Comparison of ENCODE assay signal across 9 mouse cellular contexts in genomic region chr2:153065747-153066508, GRCm38 (mm10). TPM values are rescaled to one million over a fixed set of nuclear protein-coding genes. Genes with fewer than 3 reads are reported as not detected.
DNase-seq lines count a peak whose midpoint lies in the region; ATAC-seq and TF ChIP-seq lines count a peak whose summit lies in the region.
"Had no signal": no experiment of that assay in that cellular context is flagged by ENCODE, and none has a peak within 500 bp of the region (broad histone marks: within the 10 kb centered on the region; RNA-seq: fewer than 3 reads in every experiment).

TSS of gene Ccm2l (plus strand) at chr2:153065955.

- peaks cover 1% of the 10 kb centered on the region; the same call in 1 of the 2 replicates for H3K4me1 ChIP-seq in cortical plate, adult 2 months (ENCODE audit: control insufficient read depth, insufficient read depth, low read length)
- no peaks in the 10 kb centered on the region for H3K4me1 ChIP-seq in hindbrain, postnatal 0 days (ENCODE audit: insufficient read depth, low read length)

- no peak for ATAC-seq in hindbrain, postnatal 0 days
- ATAC-seq in cerebellum, adult (ENCODE audit: insufficient number of reproducible peaks, low FRiP score, low TSS enrichment), result no peak
- ATAC-seq in erythroid progenitor cell, adult 5-6 weeks (replicated peaks; ENCODE audit: low FRiP score, poor library complexity, severe bottlenecking), result no peak

- peak; percentile 60 for DNase-seq in adrenal gland, adult 2 months
- no peak for DNase-seq in hindbrain, postnatal 0 days (ENCODE audit: low spot score)
- peak; percentile 73 to 84 for DNase-seq in lung, adult 18-20 months
- no peak for DNase-seq in embryo, embryonic 11 days
- no peak for DNase-seq in layer of hippocampus, postnatal 36 days

- peak within 1 kb of the TSS; percentile 78 for H3K27ac ChIP-seq in cortical plate, adult 2 months (ENCODE audit: insufficient read depth, low read length)
- H3K27ac ChIP-seq in hindbrain, postnatal 0 days, result no peak within 1 kb of the TSS
- H3K27ac ChIP-seq: hindbrain, embryonic 15.5 days had no signal

- H3K9ac ChIP-seq in hindbrain, postnatal 0 days (replicated peaks; ENCODE audit: low read length), result no peak within 1 kb of the TSS
- H3K9ac ChIP-seq: hindbrain, embryonic 15.5 days had no signal

- H3K27me3 ChIP-seq in hindbrain, postnatal 0 days (ENCODE audit: insufficient read depth, low read length), result peaks cover 10% of the 10 kb centered on the region

- no peaks in the 10 kb centered on the region for H3K36me3 ChIP-seq in hindbrain, postnatal 0 days (ENCODE audit: insufficient read depth, low read length)
- H3K36me3 ChIP-seq: hindbrain, embryonic 15.5 days had no signal

- TF ChIP-seq CTCF in cortical plate, adult 2 months (IDR thresholded peaks at IDR 0.05; ENCODE audit: extremely low read depth, insufficient read depth, low read length), result no peak
- no peak for TF ChIP-seq CTCF in hindbrain, postnatal 0 days (IDR thresholded peaks at IDR 0.05; ENCODE audit: low read depth)

- TF ChIP-seq POLR2A in cortical plate, adult 2 months (IDR thresholded peaks at IDR 0.05; ENCODE audit: extremely low read depth, insufficient read depth, low read length), result no peak

- H3K9me3 ChIP-seq in hindbrain, postnatal 0 days (ENCODE audit: low read length), result no peaks in the 10 kb centered on the region
- H3K9me3 ChIP-seq: hindbrain, embryonic 15.5 days had no signal

- peak within 1 kb of the TSS; percentile 26 for H3K4me3 ChIP-seq in cortical plate, adult 2 months (ENCODE audit: insufficient read depth, low read length)
- H3K4me3 ChIP-seq in hindbrain, postnatal 0 days (ENCODE audit: low read length), result no peak within 1 kb of the TSS
- H3K4me3 ChIP-seq: hindbrain, embryonic 15.5 days had no signal

- WGBS in hindbrain, postnatal 0 days, result 55% methylated on average over 12 of the region's 12 CpGs

- H3K4me2 ChIP-seq in hindbrain, postnatal 0 days (ENCODE audit: low read depth, low read length), result 0 out of 2 replicates have a peak within 1 kb of the TSS, but pooled peaks have one; percentile 13
- H3K4me2 ChIP-seq: hindbrain, embryonic 15.5 days had no signal

RNA-seq across cellular contexts. Expression of gene Ccm2l, which starts in this region (rescaled TPM):
- total RNA-seq in adrenal gland, adult 2 months (2021), result 10 to 100 TPM; 12.7 to 15.3 TPM
- 37.1 and 49.1 TPM in 2 replicates for polyA plus RNA-seq in adrenal gland, adult 2 months (2012; rRNA removed)
- 11.7 and 13.2 TPM in 2 replicates for polyA plus RNA-seq in cortical plate, adult 2 months (2012; rRNA removed)
- total RNA-seq in hindbrain, postnatal 0 days (2014; rRNA removed), result 3.9 and 4.7 TPM in 2 replicates
- polyA plus RNA-seq in hindbrain, postnatal 0 days (2015; fragmentation: Nextera tagmentation; extraction: Ambion mirVana), result 1.3 TPM in 2 replicates
- total RNA-seq in layer of hippocampus, postnatal 36 days (2021), result 1 to 10 TPM; 3.9 to 5.2 TPM
- total RNA-seq in erythroid progenitor cell, adult 5-6 weeks (2015; ENCODE audit: low replicate concordance), result 0.72 TPM in 1 of 2 replicates, not detected in the other
- total RNA-seq in erythroid progenitor cell, adult 5-6 weeks (2017; ENCODE audit: low replicate concordance), result not detected in 2 replicates

Comparison
In these comparisons a context has a peak if more than half of its experiments do, and no peak if none do; other contexts are left out.
1. DNase-seq: peak in adrenal gland, adult 2 months (single experiment) and lung, adult 18-20 months (2 of 2); none in hindbrain, postnatal 0 days (single experiment), embryo, embryonic 11 days (single experiment) and layer of hippocampus, postnatal 36 days (0 of 2).